Mouse (Mus musculus): Measurements from ENCODE around the gene Zfp36l2. TPM values are rescaled to one million over a fixed set of nuclear protein-coding genes. Genes with fewer than 3 reads are reported as not detected.

Zfp36l2 gene
- polyA plus RNA-seq, 3 experiments from 2014 or later, result 30.4 to 54.7 (median 42.3) TPM

GRCm38 (mm10) chr17:84151306-84151705 lies 36.4 kb downstream of the Zfp36l2 start:
- ATAC-seq, result no peak

- ATAC-seq, result no peak
These were observed 37.5 kb downstream of the Zfp36l2 start for GRCm38 (mm10) chr17:84150291-84150690.

GRCm38 (mm10) chr17:84149566-84149965 lies 38.2 kb downstream of the Zfp36l2 start:
- no peak for ATAC-seq

GRCm38 (mm10) chr17:84148499-84149484 lies 39.0 kb downstream of the Zfp36l2 start:
- peak; percentile 10 for ATAC-seq

GRCm38 (mm10) chr17:84147183-84148108 lies 40.3 kb downstream of the Zfp36l2 start:
- ATAC-seq, result no peak

GRCm38 (mm10) chr17:84146458-84147182 lies 41.1 kb downstream of the Zfp36l2 start:
- no peak for ATAC-seq

GRCm38 (mm10) chr17:84145826-84146287 lies 41.9 kb downstream of the Zfp36l2 start:
- peak; percentile 89 for ATAC-seq

- no peak for ATAC-seq
These were observed 42.8 kb downstream of the Zfp36l2 start for GRCm38 (mm10) chr17:84144762-84145599.

- ATAC-seq, result no peak
These were observed 43.6 kb downstream of the Zfp36l2 start for GRCm38 (mm10) chr17:84144130-84144529.

- ATAC-seq, result no peak
These were observed 44.4 kb downstream of the Zfp36l2 start for GRCm38 (mm10) chr17:84143219-84143844.

- ATAC-seq, result no peak
These were observed 46.1 kb downstream of the Zfp36l2 start for GRCm38 (mm10) chr17:84141691-84142090.

GRCm38 (mm10) chr17:84140822-84141507 lies 46.8 kb downstream of the Zfp36l2 start:
- no peak for ATAC-seq

- ATAC-seq, result no peak
These were observed 50.2 kb downstream of the Zfp36l2 start for GRCm38 (mm10) chr17:84137393-84138171.

- no peak for ATAC-seq
These were observed 50.9 kb downstream of the Zfp36l2 start for GRCm38 (mm10) chr17:84136669-84137392.

- no peak for ATAC-seq
These were observed 51.5 kb downstream of the Zfp36l2 start for GRCm38 (mm10) chr17:84136217-84136616.

- no peak for ATAC-seq
These were observed 52.5 kb downstream of the Zfp36l2 start for GRCm38 (mm10) chr17:84135243-84135642.

Data from inflammation-experienced regulatory T-cells, adult 6 months (primary cell).